Mouse (Mus musculus): ENCODE data around the gene Sh3bgr.

Gene Sh3bgr

GRCm38 (mm10) chr16:96199913-96200701, at the start of gene Sh3bgr:
Gene Sh3bgr, plus strand, starts transcription at chr16:96200450.
- peak; percentile 66 for DNase-seq (ENCODE audit: extremely low spot score)

- no peak for DNase-seq (ENCODE audit: extremely low spot score)
Measured at GRCm38 (mm10) chr16:96150995-96151394, 49.3 kb upstream of the Sh3bgr start.

GRCm38 (mm10) chr16:96151551-96151950, 48.7 kb upstream of the Sh3bgr start:
- peak; percentile 73 for DNase-seq (ENCODE audit: extremely low spot score)

GRCm38 (mm10) chr16:96154476-96154875, 45.8 kb upstream of the Sh3bgr start:
- no peak for DNase-seq (ENCODE audit: extremely low spot score)

- DNase-seq (ENCODE audit: extremely low spot score), result no peak
Measured at GRCm38 (mm10) chr16:96156019-96156418, 44.2 kb upstream of the Sh3bgr start.

GRCm38 (mm10) chr16:96157171-96157570, 43.1 kb upstream of the Sh3bgr start:
- DNase-seq (ENCODE audit: extremely low spot score), result no peak

- DNase-seq (ENCODE audit: extremely low spot score), result no peak
Measured at GRCm38 (mm10) chr16:96158511-96159080, 41.7 kb upstream of the Sh3bgr start.

- DNase-seq (ENCODE audit: extremely low spot score), result peak; percentile 84
Measured at GRCm38 (mm10) chr16:96159091-96159731, 41.0 kb upstream of the Sh3bgr start.

GRCm38 (mm10) chr16:96159794-96160346, 40.4 kb upstream of the Sh3bgr start:
- DNase-seq (ENCODE audit: extremely low spot score), result no peak

- DNase-seq (ENCODE audit: extremely low spot score), result no peak
Measured at GRCm38 (mm10) chr16:96160927-96161326, 39.3 kb upstream of the Sh3bgr start.

GRCm38 (mm10) chr16:96161336-96161735, 38.9 kb upstream of the Sh3bgr start:
- DNase-seq (ENCODE audit: extremely low spot score), result no peak

- no peak for DNase-seq (ENCODE audit: extremely low spot score)
Measured at GRCm38 (mm10) chr16:96165723-96166264, 34.5 kb upstream of the Sh3bgr start.

GRCm38 (mm10) chr16:96168837-96169236, 31.4 kb upstream of the Sh3bgr start:
- no peak for DNase-seq (ENCODE audit: extremely low spot score)

- DNase-seq (ENCODE audit: extremely low spot score), result no peak
Measured at GRCm38 (mm10) chr16:96173648-96174047, 26.6 kb upstream of the Sh3bgr start.

GRCm38 (mm10) chr16:96175399-96175798, 24.9 kb upstream of the Sh3bgr start:
- DNase-seq (ENCODE audit: extremely low spot score), result no peak

GRCm38 (mm10) chr16:96179156-96179555, 21.1 kb upstream of the Sh3bgr start:
- no peak for DNase-seq (ENCODE audit: extremely low spot score)

- DNase-seq (ENCODE audit: extremely low spot score), result no peak
Measured at GRCm38 (mm10) chr16:96187619-96188018, 12.6 kb upstream of the Sh3bgr start.

- DNase-seq (ENCODE audit: extremely low spot score), result peak; percentile 99
Measured at GRCm38 (mm10) chr16:96191531-96192506, 8.4 kb upstream of the Sh3bgr start, which contains the start of gene Lca5l. Gene Lca5l, minus strand, starts transcription at chr16:96192271.

GRCm38 (mm10) chr16:96200702-96201028, 415 bp downstream of the Sh3bgr start:
- no peak for DNase-seq (ENCODE audit: extremely low spot score)

GRCm38 (mm10) chr16:96201485-96202232, 1.4 kb downstream of the Sh3bgr start:
- no peak for DNase-seq (ENCODE audit: extremely low spot score)
